Mouse (Mus musculus) naive thymus-derived CD4-positive, alpha-beta T cell, adult 2 months (primary cell): ENCODE measurements at regions not wholly inside any gene's neighbourhood (a gene's known extent, or its start where the extent isn't known, plus 50 kb on each side); places are given as distances from the start of the nearest gene placed in this dataset.

Source experiments
- DNase-seq: peaks from one replicate; pipeline ENCODE4 v3.0.0-alpha.2; 2011; ENCODE audit warnings: low read depth

DNA sequence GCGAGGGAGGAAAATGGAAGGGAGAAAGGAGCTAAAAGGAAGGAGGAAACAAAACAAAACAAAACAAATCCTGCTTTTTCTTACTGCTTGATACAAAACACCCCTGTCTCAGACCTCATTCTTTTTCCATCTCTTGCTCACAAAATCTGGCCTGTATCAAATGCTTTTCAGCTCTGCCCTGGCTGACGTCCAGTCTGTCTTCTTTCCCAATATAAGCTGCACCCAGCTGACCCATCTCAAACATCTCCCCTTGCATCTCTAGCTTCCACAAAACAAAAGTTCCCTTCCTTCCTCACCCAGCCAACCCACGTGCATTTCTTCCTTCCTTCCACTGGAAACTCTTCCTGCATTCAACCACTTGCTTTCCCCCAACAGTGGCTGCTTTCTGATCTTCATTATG lies 183.1 kb upstream of the Usp25 start:
- no peak for DNase-seq

DNA sequence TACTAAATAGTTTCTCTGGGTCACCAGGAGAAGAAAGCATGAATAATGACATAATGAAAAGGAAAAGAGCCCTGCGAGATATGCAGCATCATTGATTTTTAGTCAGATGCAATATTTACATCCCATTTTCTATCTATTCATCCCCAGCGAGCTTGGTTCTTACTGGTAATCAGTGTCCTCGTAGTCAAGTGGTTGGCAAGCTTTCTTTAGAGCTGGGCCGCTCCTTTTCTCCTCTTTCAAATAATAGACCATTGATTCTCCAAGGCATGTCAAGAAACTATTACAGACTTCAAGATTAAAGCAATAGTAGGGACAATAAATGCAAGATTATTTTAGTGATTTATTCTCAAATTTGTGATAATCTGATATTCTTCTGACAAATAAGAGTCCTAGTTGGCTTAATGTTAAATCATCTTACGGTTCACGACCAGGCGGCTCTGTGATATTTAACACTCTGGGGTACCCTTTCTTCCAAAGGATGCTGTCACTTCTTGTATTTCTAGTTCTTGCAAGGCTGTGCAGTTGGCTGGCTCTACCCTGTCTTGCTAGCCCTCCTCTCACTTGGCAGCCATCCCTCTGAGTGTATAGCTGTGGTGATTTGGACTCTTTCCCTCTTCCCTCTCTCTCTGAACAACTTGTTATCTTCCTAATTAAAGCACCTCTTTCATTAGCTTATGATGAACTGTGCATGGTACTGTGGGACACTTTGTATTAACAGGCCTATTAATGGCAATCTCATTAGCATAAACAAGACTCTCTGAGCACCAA lies 185.6 kb upstream of the Usp25 start:
- DNase-seq: no peak

DNA sequence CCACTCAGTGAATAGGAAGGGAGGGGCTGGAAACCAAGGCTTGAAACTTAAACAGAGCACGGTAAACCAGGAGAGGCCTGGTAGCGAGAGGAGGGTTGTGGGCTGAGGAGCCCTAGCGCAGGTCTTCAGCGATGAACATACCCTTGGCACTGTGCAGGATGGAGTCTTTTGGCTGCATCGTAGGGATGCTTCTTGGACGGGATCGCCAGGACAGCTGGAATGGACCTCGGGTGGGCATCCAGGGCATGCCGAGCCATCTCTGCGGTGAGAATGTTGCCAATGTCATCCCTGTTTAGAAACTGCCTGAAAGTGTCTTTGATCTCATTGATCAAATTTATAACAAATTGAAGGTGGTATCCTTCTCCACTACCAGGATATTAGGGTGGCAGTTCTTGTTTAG lies 192.2 kb upstream of the Usp25 start:
- no peak for DNase-seq

DNA sequence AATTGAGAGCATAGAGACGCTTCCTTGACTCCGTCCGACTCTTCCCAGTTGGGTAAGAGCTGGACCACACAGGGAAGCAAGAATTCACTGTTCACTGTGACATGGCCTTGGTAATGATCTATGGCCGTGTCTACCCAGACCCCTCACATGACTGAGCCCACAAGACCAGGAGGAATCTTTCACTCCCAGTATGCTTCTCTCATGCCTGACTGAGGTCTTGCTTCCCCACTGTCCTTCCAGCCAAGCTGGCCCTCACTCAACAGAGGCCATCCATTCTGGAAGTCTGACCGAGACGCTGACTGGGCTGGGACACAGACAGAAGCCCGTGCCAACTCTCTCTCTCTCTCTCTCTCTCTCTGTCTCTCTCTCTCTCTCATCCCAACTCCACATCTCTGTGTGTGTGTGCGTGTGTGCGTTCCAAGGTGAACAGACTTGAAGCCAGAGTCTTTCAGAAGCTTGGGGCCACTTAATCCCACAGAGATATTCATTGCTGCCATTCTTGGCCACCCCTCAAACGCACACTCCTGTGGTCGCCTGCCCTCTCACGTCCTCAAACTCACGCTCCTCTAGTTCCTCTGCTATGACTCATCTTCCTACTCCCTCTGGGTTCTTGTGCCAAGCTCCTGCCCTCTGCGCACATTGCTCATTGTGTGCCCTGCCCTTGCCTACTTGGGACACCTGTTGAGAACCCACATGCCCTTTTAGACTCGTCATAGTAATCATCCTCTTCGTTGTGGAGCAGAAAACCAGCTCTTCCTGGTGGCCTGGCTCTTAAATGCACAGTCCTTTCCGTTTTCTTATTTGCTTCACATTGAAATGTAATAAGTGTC lies 197.2 kb upstream of the Usp25 start:
- no peak for DNase-seq

DNA sequence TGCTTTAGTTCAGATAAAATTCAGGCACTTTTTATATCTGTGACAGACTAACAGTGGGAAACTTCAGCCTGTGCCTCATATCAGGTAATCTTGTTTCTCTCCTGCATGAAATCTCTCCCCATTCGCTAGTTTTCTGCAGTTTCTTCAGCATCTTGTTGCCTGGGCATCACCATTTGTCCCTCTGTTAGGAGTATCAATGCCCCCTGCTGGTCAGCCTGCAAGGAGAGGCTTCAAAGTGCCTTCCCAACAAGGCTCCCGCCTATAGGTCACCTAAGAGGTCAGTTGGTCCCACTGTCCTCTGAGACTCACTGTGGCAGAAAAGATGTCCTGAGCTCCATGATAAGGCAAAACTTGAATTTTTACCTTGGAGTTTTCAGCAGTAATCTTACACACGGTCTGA lies 209.8 kb upstream of the Usp25 start:
- DNase-seq: peak; percentile 35

DNA sequence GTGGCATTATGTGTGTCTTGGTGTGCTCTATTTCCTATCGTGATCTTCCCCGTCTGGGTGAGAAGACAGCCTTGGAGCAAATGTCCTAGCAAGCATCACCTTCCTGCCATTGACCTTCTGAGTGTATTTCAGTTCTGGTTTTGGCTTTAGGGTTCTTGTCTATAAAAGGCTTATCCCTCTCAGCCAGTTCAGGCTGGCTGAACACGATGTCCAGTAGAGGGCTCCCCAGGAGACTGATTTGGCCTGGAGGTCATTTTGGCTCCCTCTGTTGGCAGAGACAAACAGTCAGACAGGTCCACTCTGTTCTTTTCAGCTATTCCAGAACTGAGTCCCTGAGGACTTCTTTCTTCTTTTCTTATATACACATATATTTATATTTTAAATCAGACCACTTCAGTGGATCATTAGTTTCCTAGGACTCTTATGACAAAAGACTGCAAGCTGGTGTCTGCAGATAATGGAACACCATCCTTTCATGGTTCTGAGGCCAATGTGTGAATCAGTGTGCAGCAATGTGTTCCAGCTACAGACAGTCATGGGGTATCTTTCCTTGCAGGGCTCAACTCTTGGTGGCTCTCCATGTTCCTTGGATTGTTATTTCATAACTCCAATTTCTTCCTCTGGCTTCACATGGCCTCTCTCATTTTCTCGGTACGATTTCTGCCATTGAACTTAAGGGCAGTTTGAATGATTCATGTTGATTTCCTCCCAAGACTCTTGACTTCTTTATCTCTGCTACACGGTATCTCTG lies 226.9 kb upstream of the Usp25 start:
- peak; percentile 58 for DNase-seq

DNA sequence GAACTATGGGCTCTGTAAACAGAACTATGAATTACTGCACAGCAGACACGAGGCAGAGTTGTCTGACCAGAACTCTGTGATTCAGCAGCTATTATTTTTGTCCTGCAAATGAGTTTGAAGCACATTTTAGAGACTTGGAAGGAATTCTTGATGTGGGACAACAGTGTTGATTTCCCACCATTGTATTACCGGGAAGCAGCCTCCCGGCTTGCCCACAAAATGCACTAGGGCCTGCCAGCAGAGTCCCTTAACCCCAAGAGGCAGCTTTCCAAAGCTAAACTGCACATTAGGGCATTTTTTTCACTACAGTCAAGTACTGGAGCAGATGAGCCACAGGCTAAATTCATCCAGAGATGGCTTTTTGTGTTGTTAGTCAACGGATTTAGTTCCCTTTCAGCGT lies 230.8 kb upstream of the Usp25 start:
- no peak for DNase-seq

DNA sequence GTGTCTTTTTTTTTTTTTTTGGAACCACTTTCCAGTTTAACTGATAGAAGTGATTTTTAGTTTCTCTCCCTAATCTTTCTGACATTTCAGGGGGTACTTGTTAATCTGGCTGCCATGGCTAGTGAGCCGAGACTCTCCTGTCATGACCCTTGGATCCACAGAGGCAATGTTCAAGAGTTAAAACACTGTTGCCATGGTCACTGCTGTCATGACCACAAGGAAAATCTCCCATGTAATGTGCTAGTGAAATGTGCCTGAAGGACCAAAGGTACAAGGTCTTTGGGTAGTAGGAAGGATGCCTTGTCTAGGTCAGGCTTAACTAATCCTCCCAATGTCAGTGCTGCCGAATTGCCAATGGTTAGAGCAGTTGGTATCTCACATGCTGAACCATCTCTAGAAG lies 237.7 kb upstream of the Usp25 start:
- no peak for DNase-seq

DNA sequence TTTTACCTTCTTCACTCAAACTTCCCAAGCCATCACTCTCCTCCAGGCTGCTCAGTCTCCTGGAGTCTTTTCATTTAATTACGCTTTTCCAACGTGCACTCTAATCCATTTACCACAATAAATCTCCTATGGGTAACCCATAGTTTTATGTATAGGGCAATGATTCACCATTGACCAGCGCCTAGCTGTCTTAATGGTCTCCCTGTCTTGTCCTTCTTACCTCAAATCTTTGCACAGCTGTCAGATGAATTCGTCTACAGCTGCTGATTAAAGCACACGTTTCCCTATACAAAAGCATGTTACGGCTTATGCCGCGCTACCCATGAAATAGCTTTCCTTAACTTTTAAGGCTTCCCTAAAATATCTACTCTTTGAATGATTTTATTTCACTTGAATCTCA lies 239.5 kb upstream of the Usp25 start:
- DNase-seq: no peak

DNA sequence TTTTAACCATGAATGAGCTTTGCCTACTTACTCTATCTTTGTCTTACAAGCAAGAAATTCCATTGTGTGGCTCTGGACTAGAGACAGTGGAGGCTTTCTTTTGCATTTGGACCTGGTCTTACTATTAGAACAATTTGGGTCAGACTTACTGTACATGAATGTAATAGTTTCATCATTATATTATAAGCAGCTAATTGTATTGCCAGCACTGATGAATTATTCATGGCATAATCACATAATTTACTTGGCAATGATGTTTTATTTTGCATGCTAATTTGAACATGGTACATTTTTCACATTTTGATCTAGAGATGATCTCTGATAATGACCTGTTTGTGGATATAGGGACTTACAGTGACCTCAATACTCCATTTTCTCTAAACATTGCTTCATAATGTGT lies 240.0 kb upstream of the Usp25 start:
- no peak for DNase-seq

DNA sequence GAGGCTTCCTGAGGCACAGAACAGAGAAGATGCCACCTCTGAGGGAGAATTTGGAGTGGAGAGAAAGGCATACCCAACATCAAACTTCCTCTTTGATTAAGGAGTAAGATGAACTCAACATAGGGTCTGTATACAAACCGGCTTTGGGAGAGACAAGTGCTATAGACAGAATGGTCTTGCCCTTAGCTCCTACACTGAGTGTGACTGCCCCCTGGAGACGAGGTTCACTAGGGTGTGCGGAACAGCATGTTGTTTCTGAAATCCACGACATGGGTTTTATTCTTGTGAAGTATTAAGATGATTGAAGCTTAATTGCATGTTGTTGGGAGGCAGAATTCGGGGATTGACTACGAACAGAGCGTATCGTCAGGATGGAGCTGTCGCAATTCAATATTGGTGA lies 244.9 kb upstream of the Usp25 start:
- DNase-seq: peak; percentile 75

DNA sequence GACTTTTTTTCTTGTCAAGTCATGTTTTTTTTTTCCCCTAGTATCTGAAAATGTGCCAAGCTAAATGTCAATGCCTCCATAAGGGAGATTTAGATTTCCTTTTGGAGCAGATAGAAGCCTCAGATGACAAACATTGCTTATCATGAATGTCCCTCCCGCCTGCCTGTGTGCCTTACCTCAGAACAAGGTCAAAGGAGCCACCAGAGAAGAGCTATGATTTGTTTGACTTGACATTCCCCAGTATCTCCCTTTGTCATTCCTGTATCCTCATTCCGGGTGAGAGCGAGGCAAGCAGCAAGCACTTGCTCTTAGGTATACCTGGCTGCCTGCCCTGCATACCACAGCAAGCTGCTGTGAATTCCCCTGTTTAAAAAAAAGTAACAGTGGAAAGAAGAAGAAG lies 246.9 kb upstream of the Usp25 start:
- no peak for DNase-seq

DNA sequence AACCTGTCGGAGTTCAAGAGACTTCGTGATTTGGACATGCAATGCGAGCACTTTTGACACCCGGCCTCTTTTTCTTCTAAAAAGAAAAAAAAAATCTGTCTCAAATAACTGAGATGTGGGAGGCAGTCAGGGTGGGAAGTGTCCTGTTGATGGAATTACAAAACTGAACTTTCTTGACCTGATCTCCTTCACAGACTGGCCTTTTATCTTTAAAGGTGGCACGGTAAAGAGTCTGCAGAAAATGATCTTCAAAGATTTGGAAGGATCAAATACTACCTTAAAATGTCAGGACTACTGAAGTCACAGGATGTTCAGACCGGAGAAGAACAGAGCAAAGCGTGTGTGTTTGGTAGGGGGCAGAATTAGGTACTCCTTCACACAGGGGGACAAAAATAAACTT lies 248.0 kb upstream of the Usp25 start:
- DNase-seq: peak; percentile 56

DNA sequence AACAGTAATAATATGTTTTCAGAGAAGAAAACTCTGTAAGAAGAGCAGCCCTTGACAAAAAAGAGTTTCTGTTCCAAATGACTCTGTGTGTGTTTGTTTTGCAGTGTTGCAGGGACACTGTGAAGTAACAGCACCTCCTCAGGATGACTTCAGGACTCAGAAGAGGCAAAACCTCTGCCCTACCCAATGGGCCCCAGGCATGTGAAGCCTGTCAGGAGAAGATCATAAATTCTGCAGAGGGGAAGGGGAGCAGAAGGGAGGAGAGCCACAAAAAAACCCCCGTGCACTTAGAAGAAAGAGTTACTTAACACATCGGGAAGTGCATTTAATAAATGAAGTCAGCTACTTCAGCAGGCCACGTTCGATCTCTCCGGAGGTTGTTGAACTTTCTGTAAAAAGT lies 248.5 kb upstream of the Usp25 start:
- DNase-seq: peak; percentile 8

DNA sequence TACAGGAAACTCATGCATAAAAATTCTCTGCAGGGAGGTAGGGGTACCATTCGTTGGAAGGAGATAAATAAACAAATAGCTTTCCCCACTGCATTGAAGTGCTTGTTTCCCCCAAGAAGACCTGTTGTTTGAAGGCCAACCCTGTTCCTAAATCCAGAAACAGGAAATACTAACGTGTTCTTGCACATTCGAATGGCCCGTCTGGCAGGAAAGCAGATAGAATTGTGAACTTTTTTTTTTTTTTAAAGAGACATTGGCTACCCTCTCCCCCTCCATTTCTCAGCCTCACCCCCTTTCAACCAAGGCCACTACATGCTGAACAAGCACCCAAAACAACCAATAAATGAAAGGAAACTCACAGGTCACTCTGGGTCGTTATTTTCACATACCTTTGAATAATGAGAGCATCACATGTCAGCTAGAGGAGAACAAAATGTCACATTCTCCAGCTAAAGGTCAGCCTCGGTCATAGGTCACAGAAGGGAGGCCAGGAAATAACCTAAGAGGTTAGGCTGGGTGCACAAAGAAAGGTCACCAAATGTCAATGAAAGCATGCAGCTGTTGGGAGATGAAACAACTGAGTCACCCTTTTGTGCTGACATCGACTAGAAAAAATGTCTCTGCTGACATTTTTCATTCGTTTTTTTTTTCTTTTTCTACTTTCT lies 250.8 kb upstream of the Usp25 start:
- peak; percentile 35 for DNase-seq

DNA sequence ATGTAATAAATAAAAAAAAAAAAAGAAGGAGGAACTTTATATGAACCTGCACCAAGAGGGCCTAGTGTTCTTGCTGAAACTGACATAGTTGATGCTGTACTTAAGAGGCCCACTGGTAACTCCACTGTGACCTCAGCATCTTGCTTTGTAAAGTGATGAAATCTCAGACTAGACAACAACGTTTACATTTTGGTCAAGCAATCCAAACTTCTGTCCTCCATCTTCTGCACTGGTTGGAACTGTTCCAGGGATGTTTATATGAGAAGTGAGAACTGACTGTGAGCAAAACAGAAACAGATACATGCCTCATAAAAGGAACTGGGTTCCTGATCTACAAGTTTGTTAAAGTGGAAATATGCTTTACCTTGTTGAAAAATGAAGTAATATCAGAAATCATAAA lies 251.7 kb upstream of the Usp25 start:
- DNase-seq: no peak

DNA sequence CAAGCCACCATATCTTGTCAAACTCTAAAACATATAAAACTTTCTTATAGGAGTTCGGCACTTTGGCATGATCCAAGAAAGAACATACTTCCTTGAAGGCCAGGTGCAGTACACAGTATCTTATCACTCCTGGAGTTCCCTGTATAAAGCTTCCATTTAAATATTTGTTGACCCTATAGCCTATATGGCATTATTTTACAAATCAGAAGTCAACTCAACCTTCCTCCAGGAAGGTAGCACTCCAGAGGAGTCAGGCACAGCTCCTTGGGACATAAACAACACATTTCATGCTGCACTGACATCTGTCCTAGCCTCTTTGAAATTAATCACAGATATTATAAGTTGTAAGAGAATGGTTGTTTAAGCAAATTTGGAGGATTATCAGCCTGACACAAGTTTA lies 252.5 kb upstream of the Usp25 start:
- DNase-seq: no peak

DNA sequence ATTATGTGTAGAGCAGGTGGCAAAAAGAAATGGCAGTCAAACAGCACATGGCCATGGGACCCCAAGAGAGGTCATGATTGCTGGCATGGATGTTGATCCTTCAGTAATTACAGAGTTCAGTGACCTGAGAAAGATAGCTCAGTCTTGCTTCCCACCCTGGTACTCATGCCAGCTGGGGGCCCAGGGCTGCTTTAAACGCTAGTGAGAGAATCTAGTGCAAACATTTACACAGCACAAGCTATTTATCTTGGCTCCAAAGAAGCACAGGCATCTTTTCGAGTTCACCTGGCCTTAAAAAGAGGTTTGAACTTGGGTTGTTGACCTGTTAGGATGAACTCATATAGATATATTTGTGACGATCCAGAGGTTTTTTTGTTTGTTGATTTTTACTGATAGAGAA lies 258.6 kb upstream of the Usp25 start:
- DNase-seq: no peak

DNA sequence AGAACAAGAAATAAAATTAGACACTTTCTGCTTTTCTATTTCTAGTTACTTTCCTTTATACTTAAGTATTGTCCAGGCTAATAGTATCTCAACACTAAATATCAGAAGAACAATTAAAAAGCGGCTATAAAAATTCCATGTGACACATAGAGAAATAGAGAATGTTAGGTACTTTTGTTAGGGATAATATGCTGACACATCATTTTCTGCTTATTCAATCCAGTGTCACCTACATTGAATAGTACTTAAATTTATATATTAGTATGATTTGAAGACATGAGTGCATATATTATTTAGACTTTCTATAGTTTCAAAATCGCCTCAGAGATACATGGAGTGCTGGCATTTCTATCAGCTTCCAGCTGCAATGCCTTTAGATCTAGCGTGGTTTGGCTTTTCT lies 267.1 kb upstream of the Usp25 start:
- DNase-seq: no peak

DNA sequence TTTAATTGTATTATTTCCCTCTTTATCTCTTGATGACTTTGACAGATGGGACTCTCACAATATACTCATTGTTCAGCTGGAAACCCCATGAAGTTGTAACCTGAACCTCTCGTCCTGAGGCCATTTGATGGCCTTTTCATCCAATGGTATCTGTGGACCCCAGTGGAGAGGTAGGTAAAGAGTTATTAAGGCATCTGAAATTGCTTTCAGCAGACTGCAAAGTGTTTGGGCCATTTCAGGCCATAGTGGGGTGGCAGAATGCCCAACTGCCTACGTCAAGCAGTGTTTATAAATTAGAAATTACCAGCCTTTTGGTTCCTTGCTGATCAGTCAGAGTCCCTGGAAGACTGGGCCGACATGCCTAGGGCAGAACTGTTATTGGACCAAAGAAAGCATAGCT lies 272.4 kb upstream of the Usp25 start:
- no peak for DNase-seq

DNA sequence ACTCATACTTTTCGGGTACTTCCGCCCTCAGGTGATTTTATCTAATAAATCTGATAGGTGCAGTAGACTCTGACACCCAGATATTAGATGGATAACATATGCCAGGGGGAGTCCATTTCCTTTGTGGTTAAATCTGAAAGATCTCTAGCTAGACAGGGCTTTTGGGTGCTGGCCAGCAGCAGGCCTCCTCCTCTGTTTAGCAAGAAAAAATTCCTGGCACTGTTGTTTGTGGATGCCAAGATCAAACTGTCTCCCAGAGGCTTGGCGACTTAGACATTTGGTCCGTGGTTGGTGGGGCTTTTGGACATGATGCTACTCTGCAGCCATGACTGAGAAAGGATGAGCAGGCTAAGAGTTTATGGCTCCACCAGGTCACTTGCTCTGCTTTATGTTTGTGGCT lies 287.5 kb upstream of the Usp25 start:
- no peak for DNase-seq

DNA sequence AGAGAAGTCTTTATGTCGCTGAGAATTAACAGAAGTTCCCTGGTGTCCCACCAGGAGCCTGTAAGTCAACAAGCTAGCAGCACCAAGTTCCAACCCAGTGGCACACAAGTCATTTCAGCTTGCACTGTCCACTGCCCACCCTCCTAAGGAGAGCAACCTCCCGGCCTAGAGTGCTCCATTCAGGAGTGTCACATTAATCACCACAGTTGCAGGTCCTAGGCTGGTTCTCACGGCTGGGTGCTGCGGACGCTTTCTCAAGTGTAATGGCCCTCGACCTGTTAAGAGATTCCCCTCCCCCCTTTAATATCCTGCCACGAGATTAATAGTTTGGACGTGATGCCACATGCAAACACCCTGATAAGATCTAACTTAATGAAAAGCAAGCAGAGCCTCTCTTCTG lies 288.2 kb upstream of the Usp25 start:
- DNase-seq: no peak
